Mouse (Mus musculus) spleen, adult 2 months (tissue): ENCODE results near the gene Pmf1. TPM values are rescaled to one million over a fixed set of nuclear protein-coding genes. Genes with fewer than 3 reads are reported as not detected.
"Not testable (repeated sequence)": the region's sequence is repeated elsewhere in the genome, so short reads cannot be mapped to it uniquely, and the experiment has no call there.

Experiments used
- DNase-seq, 2 experiments: peaks; one replicate each; pipeline versions ENCODE4 v3.0.0 to v3.0.0-alpha.2; 2012 to 2021; ENCODE audit warnings: low spot score in 2 of 2, low read depth in 1 of 2
- H3K27ac ChIP-seq: fragments of 200-500 bp; 2 replicates; pipeline ENCODE4 v1.5.1; 2012; ENCODE audit warnings: low read length, inconsistent platforms; ENCODE audit not compliant: insufficient read depth
- H3K27me3 ChIP-seq: fragments of 200-500 bp; 2 replicates; pipeline ENCODE4 v1.6.1; 2012; ENCODE audit warnings: mild to moderate bottlenecking, moderate library complexity, low read length, inconsistent platforms; ENCODE audit not compliant: control insufficient read depth, insufficient read depth
- H3K36me3 ChIP-seq: fragments of 200-500 bp; 2 replicates; pipeline ENCODE4 v1.6.1; 2012; ENCODE audit warnings: mild to moderate bottlenecking, low read length, inconsistent platforms; ENCODE audit not compliant: control insufficient read depth, insufficient read depth
- H3K4me1 ChIP-seq: fragments of 200-500 bp; 2 replicates; pipeline ENCODE4 v1.6.1; 2011; ENCODE audit warnings: inconsistent platforms; ENCODE audit not compliant: control insufficient read depth, insufficient read depth, insufficient read length
- H3K4me3 ChIP-seq: fragments of 200-500 bp; 2 replicates; pipeline ENCODE4 v1.5.1; 2011; ENCODE audit warnings: mild to moderate bottlenecking, inconsistent platforms; ENCODE audit not compliant: insufficient read depth, insufficient read length; ENCODE audit errors: extremely low read depth
- CTCF ChIP-seq: fragments of 200-500 bp; IDR thresholded peaks from 2 replicates; pipeline ENCODE4 v1.5.1; 2011; ENCODE audit warnings: mild to moderate bottlenecking, inconsistent platforms; ENCODE audit not compliant: insufficient read depth, insufficient read length, insufficient replicate concordance; ENCODE audit errors: extremely low read depth
- POLR2A ChIP-seq: fragments of 200-500 bp; IDR thresholded peaks from 2 replicates; pipeline ENCODE4 v1.6.1; 2011; ENCODE audit warnings: low read depth, low read length, inconsistent platforms
- WGBS: fragments of 180-500 bp; shearing (Covaris S2); methylation state at CpG from one replicate; pipeline ENCODE4 v1.1.7; 2018; 5-methylcytosine and 5-hydroxymethylcytosine counted together
- polyA plus RNA-seq: library from polyadenylated mRNA; depleted of rRNA; stranded (reverse); fragments of >200 nt; gene quantifications from 2 replicates; pipeline ENCODE4 v1.2.3, GENCODE M21; 2012

Gene Pmf1
- polyA plus RNA-seq, 1 experiment = 67.6 TPM

GRCm38 (mm10) chr3:88384364-88384763 is 25.8 kb downstream of the Pmf1 start, which contains the start of gene Bglap:
Bglap (minus strand) TSS chr3:88384464.
- DNase-seq = no peak
- no peak for TF ChIP-seq POLR2A
- TF ChIP-seq CTCF = no peak
- WGBS = 94% methylated on average over 5 of the region's 5 CpGs

GRCm38 (mm10) chr3:88382383-88382782 is 27.7 kb downstream of the Pmf1 start:
- WGBS = 64% methylated on average over 3 of the region's 7 CpGs
- H3K36me3 ChIP-seq, H3K4me3 ChIP-seq, DNase-seq, H3K27ac ChIP-seq, H3K4me1 ChIP-seq, H3K27me3 ChIP-seq: not testable (repeated sequence)

More at GRCm38 (mm10) chr3:88384364-88384763, 25.8 kb downstream of the Pmf1 start, which contains the start of gene Bglap:
- no peaks in the 10 kb centered on the region for H3K36me3 ChIP-seq
- 0 out of 2 replicates have a peak, but pooled peaks cover 2% of the 10 kb centered on the region for H3K4me1 ChIP-seq
- no peak within 1 kb of the TSS for H3K27ac ChIP-seq
- no peaks in the 10 kb centered on the region for H3K27me3 ChIP-seq
- H3K4me3 ChIP-seq = no peak within 1 kb of the TSS

DNA sequence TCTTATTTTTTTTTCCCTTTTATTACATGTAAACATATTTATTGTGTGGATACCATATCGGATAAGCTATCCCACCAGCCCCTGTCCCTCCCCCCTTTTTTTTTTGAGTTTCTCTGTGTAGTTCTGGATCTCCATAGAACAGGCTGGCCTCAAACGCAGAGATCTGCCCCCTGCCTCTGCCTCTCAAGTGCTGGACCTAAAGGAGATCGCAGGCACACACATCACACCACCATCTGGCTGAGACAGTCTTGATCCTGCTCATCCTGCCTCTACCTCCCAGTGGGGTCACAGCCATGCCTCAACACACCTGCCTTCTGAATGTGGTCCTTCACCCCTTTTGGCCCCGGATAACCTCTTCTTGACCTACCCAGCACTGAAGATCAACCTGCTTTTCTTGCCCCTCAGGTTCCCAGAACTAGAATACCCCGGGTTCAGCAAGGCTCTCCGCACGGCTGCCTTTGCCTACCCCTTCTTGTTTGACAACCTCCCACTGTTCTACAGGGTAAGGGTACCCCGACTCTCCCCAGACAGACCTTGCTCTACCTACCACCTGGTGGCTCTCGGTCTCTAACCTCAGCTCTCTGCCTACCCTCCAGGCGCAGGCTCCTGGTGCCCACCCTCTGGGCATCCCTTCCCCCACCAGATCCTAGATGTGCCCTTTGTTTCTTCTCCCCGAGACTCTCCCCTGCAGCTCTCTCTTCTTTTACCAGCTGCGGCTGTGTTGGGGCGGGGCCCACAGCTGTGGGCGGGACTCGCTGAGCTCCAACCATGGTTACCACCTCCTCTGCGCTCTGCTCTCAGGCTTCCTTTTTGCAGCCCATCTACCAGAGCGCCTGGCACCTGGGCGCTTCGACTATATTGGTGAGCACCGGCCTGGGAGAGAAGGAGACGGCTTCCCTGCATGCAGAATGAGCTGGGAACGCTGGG is 28.5 kb downstream of the Pmf1 start:
- 18% methylated on average over 22 of the region's 22 CpGs for WGBS
- not testable (repeated sequence) for H3K4me3 ChIP-seq, H3K4me1 ChIP-seq, H3K27me3 ChIP-seq, H3K27ac ChIP-seq, H3K36me3 ChIP-seq
- DNase-seq = peak in 1 of 2 experiments; percentile 14

DNA sequence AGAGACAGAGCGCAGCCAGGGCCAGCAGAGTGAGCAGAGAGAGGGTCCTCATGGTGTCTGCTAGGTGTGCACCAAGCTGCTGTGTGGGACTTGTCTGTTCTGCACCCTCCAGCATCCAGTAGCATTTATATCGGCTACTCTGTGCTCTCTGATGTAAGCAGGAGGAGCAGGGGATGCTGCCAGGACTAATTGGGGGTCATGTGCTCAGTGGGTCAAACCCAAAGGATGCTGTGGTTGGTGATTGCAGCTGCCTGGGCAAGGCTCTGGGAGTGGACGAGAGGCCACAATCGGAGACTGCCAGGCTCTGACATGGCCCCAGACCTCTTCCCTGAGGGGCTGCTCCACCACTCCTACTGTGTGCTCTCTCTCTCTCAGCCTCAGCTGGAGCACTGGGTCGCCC is 31.5 kb downstream of the Pmf1 start, which contains the start of gene Bglap2:
Gene Bglap2 (minus strand): TSS at position 101 of the 400 bp plus-strand sequence.
- not testable (repeated sequence) for H3K4me3 ChIP-seq, H3K27me3 ChIP-seq, DNase-seq, H3K27ac ChIP-seq, H3K4me1 ChIP-seq, H3K36me3 ChIP-seq
- WGBS = 87% methylated on average over 5 of the region's 5 CpGs

DNA sequence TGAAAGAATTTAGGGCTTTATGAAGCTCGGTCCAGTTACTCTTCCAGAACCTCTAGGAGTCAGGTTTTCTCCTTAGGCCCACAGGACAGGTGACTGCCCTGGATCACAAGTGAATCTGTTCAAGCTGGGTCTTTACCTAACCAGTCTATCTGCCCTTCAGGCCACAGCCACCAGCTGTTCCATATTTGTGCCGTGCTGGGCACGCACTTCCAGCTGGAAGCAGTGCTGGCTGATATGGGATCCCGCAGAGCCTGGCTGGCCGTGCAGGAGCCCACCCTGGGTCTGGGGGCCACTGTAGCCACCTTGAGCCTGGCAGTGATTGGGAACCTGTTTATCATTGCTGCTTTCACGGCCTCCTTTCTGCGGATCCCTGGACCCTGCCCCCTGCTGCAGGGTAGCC is 33.5 kb downstream of the Pmf1 start:
- not testable (repeated sequence) for H3K4me1 ChIP-seq, H3K4me3 ChIP-seq, H3K27ac ChIP-seq, H3K27me3 ChIP-seq, DNase-seq, H3K36me3 ChIP-seq
- 65% methylated on average over 6 of the region's 7 CpGs for WGBS

- WGBS = 16% methylated on average over 19 of the region's 19 CpGs
- not testable (repeated sequence) for DNase-seq, H3K36me3 ChIP-seq
These were observed 34.1 kb downstream of the Pmf1 start for GRCm38 (mm10) chr3:88375750-88376626.

DNA sequence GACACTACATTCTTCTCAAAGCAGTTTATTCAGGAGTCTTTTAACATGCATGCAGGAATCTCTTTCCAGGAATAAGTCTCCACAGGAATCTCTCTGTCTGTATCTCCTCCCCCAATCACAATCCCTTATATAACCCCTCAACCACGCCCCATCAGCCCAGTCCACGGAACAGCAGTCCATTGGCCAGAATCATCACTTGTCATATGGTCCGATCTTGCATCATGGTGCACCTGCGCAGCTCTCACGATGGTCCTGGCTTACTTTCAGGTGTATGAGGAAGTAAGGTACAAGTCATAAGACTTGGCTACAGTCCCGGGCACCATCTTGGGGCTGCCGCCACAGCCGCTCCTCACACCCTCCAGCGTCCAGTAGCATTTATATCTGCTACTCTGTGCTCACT is 37.5 kb downstream of the Pmf1 start, which contains the start of gene Bglap3:
Gene Bglap3 (minus strand): TSS at position 101 of the 400 bp plus-strand sequence.
- H3K27me3 ChIP-seq, H3K4me3 ChIP-seq, H3K36me3 ChIP-seq, DNase-seq, H3K4me1 ChIP-seq, H3K27ac ChIP-seq: not testable (repeated sequence)
- 86% methylated on average over 9 of the region's 9 CpGs for WGBS

More at GRCm38 (mm10) chr3:88375750-88376626, 34.1 kb downstream of the Pmf1 start:
- peak overlapping the region; percentile 4; the same call in 1 of the 2 replicates for H3K4me3 ChIP-seq
- H3K27me3 ChIP-seq, H3K4me1 ChIP-seq, H3K27ac ChIP-seq: not testable (repeated sequence)

GRCm38 (mm10) chr3:88368511-88368910 is 41.6 kb downstream of the Pmf1 start:
- not testable (repeated sequence) for H3K27me3 ChIP-seq, H3K4me3 ChIP-seq, H3K27ac ChIP-seq, DNase-seq, H3K36me3 ChIP-seq, H3K4me1 ChIP-seq
- WGBS = 92% methylated on average over 7 of the region's 7 CpGs

DNA sequence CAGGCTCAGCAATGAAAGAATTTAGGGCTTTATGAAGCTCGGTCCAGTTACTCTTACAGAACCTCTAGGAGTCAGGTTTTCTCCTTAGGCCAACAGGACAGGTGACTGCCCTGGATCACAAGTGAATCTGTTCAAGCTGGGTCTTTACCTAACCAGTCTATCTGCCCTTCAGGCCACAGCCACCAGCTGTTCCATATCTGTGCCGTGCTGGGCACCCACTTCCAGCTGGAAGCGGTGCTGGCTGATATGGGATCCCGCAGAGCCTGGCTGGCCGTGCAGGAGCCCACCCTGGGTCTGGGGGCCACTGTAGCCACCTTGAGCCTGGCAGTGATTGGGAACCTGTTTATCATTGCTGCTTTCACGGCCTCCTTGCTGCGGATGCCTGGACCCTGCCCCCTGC is 42.6 kb downstream of the Pmf1 start:
- DNase-seq, H3K27me3 ChIP-seq, H3K36me3 ChIP-seq, H3K4me1 ChIP-seq, H3K4me3 ChIP-seq, H3K27ac ChIP-seq: not testable (repeated sequence)
- WGBS = 75% methylated on average over 3 of the region's 7 CpGs

GRCm38 (mm10) chr3:88366830-88367428 is 43.2 kb downstream of the Pmf1 start:
- not testable (repeated sequence) for H3K27ac ChIP-seq, H3K4me1 ChIP-seq, H3K36me3 ChIP-seq, H3K4me3 ChIP-seq, H3K27me3 ChIP-seq
- peak in 1 of 2 experiments; percentile 40 for DNase-seq
- 6% methylated on average over 21 of the region's 22 CpGs for WGBS
